Mouse (Mus musculus): Measurements from ENCODE around the gene BC035044.
"Not testable (repeated sequence)": the region's sequence is repeated elsewhere in the genome, so short reads cannot be mapped to it uniquely, and the experiment has no call there.

- TF ChIP-seq CTCF (IDR thresholded peaks at IDR 0.05; ENCODE audit: insufficient read depth, low read length); POLR2A (IDR thresholded peaks at IDR 0.05; ENCODE audit: borderline replicate concordance, extremely low read depth, low read depth, low read length): not testable (repeated sequence)
Observed at GRCm38 (mm10) chr6:128840669-128841068, 50.3 kb downstream of the BC035044 start.

Measured in lung, adult 2 months (tissue).